Mouse (Mus musculus) limb, embryonic 11.5 days (tissue): ENCODE results near the gene Rab10. TPM values are rescaled to one million over a fixed set of nuclear protein-coding genes. Genes with fewer than 3 reads are reported as not detected.

Source experiments
- ATAC-seq: fragments of 200-750 bp; cut with Nextera tagmentation; 2 replicates; pipeline ENCODE4 v1.8.0; 2017; ENCODE audit warnings: low read depth; ENCODE audit not compliant: insufficient number of reproducible peaks, low FRiP score, low TSS enrichment
- DNase-seq: peaks from one replicate; pipeline ENCODE4 v3.0.0-alpha.2; 2015; ENCODE audit warnings: low spot score
- H3K27ac ChIP-seq: fragments of 300-500 bp; sonication (generic); replicated peaks from 2 replicates; pipeline ENCODE4 v1.5.1; 2014; ENCODE audit warnings: low read depth, mild to moderate bottlenecking, low read length
- H3K27me3 ChIP-seq: fragments of 300-500 bp; sonication (generic); 2 replicates; pipeline ENCODE4 v1.6.1; 2014; ENCODE audit warnings: mild to moderate bottlenecking, low read length, mixed read lengths; ENCODE audit not compliant: control insufficient read depth, insufficient read depth
- H3K36me3 ChIP-seq: fragments of 300-500 bp; sonication (generic); 2 replicates; pipeline ENCODE4 v1.6.1; 2014; ENCODE audit warnings: mild to moderate bottlenecking, low read length, moderate library complexity, mixed read lengths; ENCODE audit not compliant: control insufficient read depth, insufficient read depth
- H3K4me1 ChIP-seq: fragments of 300-500 bp; sonication (generic); 2 replicates; pipeline ENCODE4 v1.6.1; 2014; ENCODE audit warnings: low read length, mixed read lengths; ENCODE audit not compliant: control insufficient read depth, insufficient read depth
- H3K4me2 ChIP-seq: fragments of 300-500 bp; sonication (generic); 2 replicates; pipeline ENCODE4 v1.6.1; 2014; ENCODE audit warnings: low read depth, mild to moderate bottlenecking, moderate library complexity; ENCODE audit not compliant: severe bottlenecking
- H3K4me3 ChIP-seq: fragments of 300-500 bp; sonication (generic); 2 replicates; pipeline ENCODE4 v1.5.1; 2014; ENCODE audit warnings: low read depth, low read length
- H3K9ac ChIP-seq: fragments of 300-500 bp; sonication (generic); 2 replicates; pipeline ENCODE4 v1.6.1; 2014; ENCODE audit warnings: mild to moderate bottlenecking, low read length
- H3K9me3 ChIP-seq: fragments of 300-500 bp; sonication (generic); 2 replicates; pipeline ENCODE4 v1.6.1; 2016; ENCODE audit warnings: low read length; ENCODE audit not compliant: control insufficient read depth
- WGBS: fragments of 180-500 bp; shearing (Covaris S2); extraction: QIAGEN DNeasy Blood & Tissue Kit; methylation state at CpG from one replicate; pipeline ENCODE4 v1.1.7; 2014; 5-methylcytosine and 5-hydroxymethylcytosine counted together
- polyA plus RNA-seq: library from polyadenylated mRNA; unstranded; fragments of >200 nt; fragmentation: Nextera tagmentation; extraction: Ambion mirVana; gene quantifications from 2 replicates; pipeline ENCODE4 v1.2.1, GENCODE M21; 2014

Rab10 gene
- polyA plus RNA-seq, 1 experiment from 2014 or later = 83.3 TPM

GRCm38 (mm10) chr12:3345038-3345437, 35.3 kb upstream of the Rab10 start:
- no peaks in the 10 kb centered on the region for H3K36me3 ChIP-seq
- ATAC-seq (no peak), DNase-seq (no peak)
- WGBS = 90% methylated on average over 5 of the region's 5 CpGs
- no peaks in the 10 kb centered on the region for H3K9me3 ChIP-seq
- no peaks in the 10 kb centered on the region for H3K27me3 ChIP-seq
- no peaks in the 10 kb centered on the region for H3K4me1 ChIP-seq
- H3K4me3 ChIP-seq = no peak overlapping the region
- no peak overlapping the region for H3K9ac ChIP-seq
- H3K27ac ChIP-seq = no peak overlapping the region
- no peak overlapping the region for H3K4me2 ChIP-seq

GRCm38 (mm10) chr12:3344155-3344554, 34.4 kb upstream of the Rab10 start:
- Histone ChIP-seq H3K9me3 (no peaks in the 10 kb centered on the region), H3K36me3 (no peaks in the 10 kb centered on the region), H3K4me2 (no peak overlapping the region), H3K4me3 (no peak overlapping the region), H3K9ac (no peak overlapping the region), H3K27me3 (no peaks in the 10 kb centered on the region), H3K4me1 (no peaks in the 10 kb centered on the region), H3K27ac (no peak overlapping the region)
- 87% methylated on average over 2 of the region's 2 CpGs for WGBS
- ATAC-seq (no peak), DNase-seq (no peak)

GRCm38 (mm10) chr12:3338931-3339330, 29.2 kb upstream of the Rab10 start:
- WGBS = 79% methylated on average over 1 of the region's 1 CpGs

GRCm38 (mm10) chr12:3329677-3330076, 19.9 kb upstream of the Rab10 start:
- Histone ChIP-seq H3K9ac (no peak overlapping the region), H3K4me1 (no peaks in the 10 kb centered on the region), H3K27me3 (no peaks in the 10 kb centered on the region), H3K9me3 (no peaks in the 10 kb centered on the region), H3K4me3 (no peak overlapping the region), H3K4me2 (no peak overlapping the region), H3K27ac (no peak overlapping the region), H3K36me3 (no peaks in the 10 kb centered on the region)
- no peak for DNase-seq
- ATAC-seq = no peak
- WGBS = 86% methylated on average over 4 of the region's 4 CpGs

More at GRCm38 (mm10) chr12:3338931-3339330, 29.2 kb upstream of the Rab10 start:
- no peak overlapping the region for H3K9ac ChIP-seq
- no peak for ATAC-seq
- no peaks in the 10 kb centered on the region for H3K9me3 ChIP-seq
- no peak overlapping the region for H3K4me2 ChIP-seq
- no peak overlapping the region for H3K27ac ChIP-seq
- H3K36me3 ChIP-seq = no peaks in the 10 kb centered on the region
- DNase-seq = no peak
- H3K27me3 ChIP-seq = no peaks in the 10 kb centered on the region
- no peaks in the 10 kb centered on the region for H3K4me1 ChIP-seq
- no peak overlapping the region for H3K4me3 ChIP-seq

- WGBS = 89% methylated on average over 2 of the region's 2 CpGs
Observed at GRCm38 (mm10) chr12:3325232-3325631, 15.5 kb upstream of the Rab10 start.

GRCm38 (mm10) chr12:3323241-3323640, 13.5 kb upstream of the Rab10 start:
- H3K4me2 ChIP-seq = no peak overlapping the region

More at GRCm38 (mm10) chr12:3325232-3325631, 15.5 kb upstream of the Rab10 start:
- H3K4me1 ChIP-seq = no peaks in the 10 kb centered on the region
- DNase-seq (no peak), ATAC-seq (no peak)
- H3K4me2 ChIP-seq = no peak overlapping the region
- H3K27ac ChIP-seq = no peak overlapping the region
- no peak overlapping the region for H3K9ac ChIP-seq
- H3K27me3 ChIP-seq = no peaks in the 10 kb centered on the region
- H3K9me3 ChIP-seq = no peaks in the 10 kb centered on the region
- H3K4me3 ChIP-seq = no peak overlapping the region
- no peaks in the 10 kb centered on the region for H3K36me3 ChIP-seq

GRCm38 (mm10) chr12:3319377-3319776, 9.6 kb upstream of the Rab10 start:
- WGBS = 77% methylated on average over 4 of the region's 4 CpGs
- Histone ChIP-seq H3K36me3 (no peaks in the 10 kb centered on the region), H3K4me2 (no peak overlapping the region), H3K9me3 (no peaks in the 10 kb centered on the region), H3K27ac (no peak overlapping the region), H3K9ac (no peak overlapping the region), H3K4me3 (no peak overlapping the region), H3K27me3 (no peaks in the 10 kb centered on the region), H3K4me1 (no peaks in the 10 kb centered on the region)
- no peak for ATAC-seq
- no peak for DNase-seq

More at GRCm38 (mm10) chr12:3323241-3323640, 13.5 kb upstream of the Rab10 start:
- ATAC-seq = no peak
- no peaks in the 10 kb centered on the region for H3K4me1 ChIP-seq
- H3K36me3 ChIP-seq = no peaks in the 10 kb centered on the region
- DNase-seq = no peak
- no peak overlapping the region for H3K4me3 ChIP-seq
- H3K9me3 ChIP-seq = no peaks in the 10 kb centered on the region
- H3K9ac ChIP-seq = no peak overlapping the region
- no peak overlapping the region for H3K27ac ChIP-seq
- H3K27me3 ChIP-seq = no peaks in the 10 kb centered on the region
- 75% methylated on average over 6 of the region's 6 CpGs for WGBS

- Histone ChIP-seq H3K4me3 (no peak overlapping the region), H3K4me2 (no peak overlapping the region), H3K27ac (no peak overlapping the region), H3K36me3 (no peaks in the 10 kb centered on the region), H3K9ac (no peak overlapping the region), H3K4me1 (no peaks in the 10 kb centered on the region), H3K27me3 (no peaks in the 10 kb centered on the region), H3K9me3 (no peaks in the 10 kb centered on the region)
- no peak for DNase-seq
- 57% methylated on average over 3 of the region's 3 CpGs for WGBS
- ATAC-seq = no peak
Observed at GRCm38 (mm10) chr12:3316937-3317336, 7.2 kb upstream of the Rab10 start.

- Histone ChIP-seq H3K4me3 (no peak overlapping the region), H3K4me2 (no peak overlapping the region), H3K9ac (no peak overlapping the region), H3K36me3 (no peaks in the 10 kb centered on the region), H3K4me1 (no peaks in the 10 kb centered on the region), H3K9me3 (no peaks in the 10 kb centered on the region), H3K27me3 (no peaks in the 10 kb centered on the region), H3K27ac (no peak overlapping the region)
- DNase-seq = no peak
- 60% methylated on average over 2 of the region's 2 CpGs for WGBS
- ATAC-seq = no peak
Observed at GRCm38 (mm10) chr12:3316083-3316482, 6.3 kb upstream of the Rab10 start.
